Mouse (Mus musculus) megakaryocyte progenitor cell, adult 5-6 weeks (primary cell): ENCODE measurements at regions not wholly inside any gene's neighbourhood (a gene's known extent, or its start where the extent isn't known, plus 50 kb on each side); places are given as distances from the start of the nearest gene placed in this dataset.

Source experiments
- ATAC-seq: replicated peaks from 2 replicates; pipeline ENCODE4 v1.8.0; 2016; ENCODE audit warnings: mild to moderate bottlenecking, moderate TSS enrichment, inconsistent platforms; ENCODE audit not compliant: poor library complexity

DNA sequence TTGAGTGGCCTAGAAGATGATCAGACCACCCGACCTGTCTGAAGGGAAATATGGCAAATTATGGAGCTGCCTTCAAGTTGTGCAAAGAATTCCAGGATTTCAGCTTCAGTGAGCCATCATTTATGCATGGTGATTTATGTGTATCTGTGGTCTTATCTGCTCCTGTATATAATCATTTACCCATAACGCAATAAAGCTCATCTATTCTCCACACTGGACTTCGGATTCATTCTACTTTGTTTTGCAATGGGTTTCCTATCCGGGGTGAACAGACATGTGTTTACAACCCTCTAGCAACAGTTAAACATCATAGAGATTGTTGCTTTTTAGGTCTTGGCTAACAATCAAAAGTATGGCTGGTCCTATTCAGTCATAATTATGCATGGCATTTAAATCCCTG is 145.1 kb downstream of the Pcdh10 start:
- no peak for ATAC-seq

DNA sequence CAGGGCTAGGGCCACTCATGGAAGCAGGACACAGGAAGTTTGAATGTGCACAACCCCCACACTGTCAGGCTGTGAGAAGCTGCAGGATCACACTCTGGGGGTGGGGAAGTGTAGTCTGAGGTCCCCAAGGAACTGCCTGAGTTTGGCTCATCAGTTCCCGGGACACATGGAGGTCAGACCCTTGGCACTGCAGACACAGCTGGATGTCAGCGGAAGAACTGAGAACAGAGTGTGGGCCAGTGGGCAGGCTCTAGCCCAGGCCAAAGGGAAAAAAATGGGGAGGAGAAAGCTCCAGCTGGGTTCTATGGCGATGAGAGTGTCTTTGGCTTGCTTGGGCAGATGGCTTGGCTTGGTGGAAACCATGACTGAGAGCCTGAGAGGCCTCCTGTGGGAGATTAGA is 168.9 kb downstream of the Pcdh10 start:
- ATAC-seq = no peak

- ATAC-seq = peak; percentile 64
Measured at GRCm38 (mm10) chr3:45555736-45556135, 177.5 kb downstream of the Pcdh10 start.

- no peak for ATAC-seq
Measured at GRCm38 (mm10) chr3:45572995-45573394, 194.8 kb downstream of the Pcdh10 start.

DNA sequence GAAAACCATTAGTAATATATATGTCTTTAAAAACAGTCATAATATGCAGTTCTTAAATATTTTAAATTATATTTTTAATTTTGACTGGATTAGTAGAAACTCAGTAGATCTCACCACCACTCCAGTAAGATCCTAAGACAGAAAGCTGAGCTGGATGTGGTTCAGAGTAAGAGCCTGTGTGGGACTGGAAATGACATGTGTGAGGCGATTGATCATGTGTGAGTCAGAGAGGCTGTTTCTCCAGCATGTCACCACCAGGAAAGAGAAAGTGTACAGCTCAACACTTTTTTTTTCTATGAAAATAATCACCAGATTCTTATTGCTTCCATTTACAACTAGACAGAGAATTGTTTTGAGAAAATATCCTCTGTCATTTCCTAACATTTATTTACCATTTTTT is 198.8 kb downstream of the Pcdh10 start:
- ATAC-seq = no peak

- no peak for ATAC-seq
Measured at GRCm38 (mm10) chr3:45593561-45593960, 215.4 kb downstream of the Pcdh10 start.

DNA sequence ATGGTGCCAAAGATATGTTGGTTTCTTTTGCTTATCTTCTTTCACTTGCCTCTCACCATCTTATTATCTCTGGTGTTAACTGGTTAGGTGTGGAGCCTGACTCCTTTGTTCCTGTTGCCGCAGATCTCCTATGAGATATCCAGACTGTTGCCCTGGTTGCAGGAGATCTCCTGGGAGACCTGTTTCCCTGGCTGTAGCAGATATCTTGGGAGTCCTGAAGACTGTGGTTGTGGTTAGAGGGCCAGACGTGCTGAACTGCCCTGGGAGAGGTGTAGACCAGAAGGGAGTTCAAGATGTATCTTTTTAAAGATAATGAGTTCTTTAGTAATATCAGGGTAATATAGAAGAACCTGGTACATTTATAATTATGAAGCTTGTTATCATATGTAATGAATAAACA is 224.1 kb downstream of the Pcdh10 start:
- no peak for ATAC-seq

- ATAC-seq = no peak
Measured at GRCm38 (mm10) chr3:45603151-45603550, 225.0 kb downstream of the Pcdh10 start.

DNA sequence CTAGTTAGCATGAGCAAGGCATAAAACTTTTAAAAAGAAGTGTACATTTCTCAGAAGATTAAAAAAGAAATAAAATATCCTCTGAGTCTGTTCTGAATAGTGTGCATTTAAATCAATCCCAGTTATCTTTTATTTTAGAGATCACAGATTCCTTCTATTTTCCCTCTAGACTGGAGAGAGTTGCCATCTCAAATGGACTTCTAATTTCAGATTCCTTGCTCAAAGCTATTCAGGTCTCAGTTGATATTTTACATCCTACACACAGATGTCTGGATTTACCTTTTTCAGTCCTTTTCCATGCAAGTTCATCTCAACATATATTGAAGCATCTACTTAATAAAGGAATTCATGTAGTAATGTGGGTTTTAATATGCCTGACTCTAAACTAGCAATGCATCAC is 242.5 kb downstream of the Pcdh10 start:
- no peak for ATAC-seq

GRCm38 (mm10) chr3:45645856-45646450 is 267.8 kb downstream of the Pcdh10 start:
- no peak for ATAC-seq

GRCm38 (mm10) chr3:45649361-45649760 is 271.2 kb downstream of the Pcdh10 start:
- ATAC-seq = no peak

- ATAC-seq = no peak
Measured at GRCm38 (mm10) chr3:45657023-45657422, 278.8 kb downstream of the Pcdh10 start.

GRCm38 (mm10) chr3:45658093-45658776 is 280.0 kb downstream of the Pcdh10 start:
- ATAC-seq = no peak

GRCm38 (mm10) chr3:45659052-45659451 is 280.9 kb downstream of the Pcdh10 start:
- ATAC-seq = no peak

GRCm38 (mm10) chr3:45670434-45670833 is 292.2 kb downstream of the Pcdh10 start:
- ATAC-seq = no peak

GRCm38 (mm10) chr3:45677672-45678071 is 299.5 kb downstream of the Pcdh10 start:
- ATAC-seq = no peak

GRCm38 (mm10) chr3:45681410-45681809 is 303.2 kb downstream of the Pcdh10 start:
- no peak for ATAC-seq

- ATAC-seq = no peak
Measured at GRCm38 (mm10) chr3:45707891-45708290, 329.7 kb downstream of the Pcdh10 start.
